Mouse (Mus musculus) lung, postnatal 0 days (tissue): Measurements from ENCODE around the gene Ankrd66. TPM values are rescaled to one million over a fixed set of nuclear protein-coding genes. Genes with fewer than 3 reads are reported as not detected.

Experiments used
- ATAC-seq: fragments of 200-750 bp; cut with Nextera tagmentation; 2 replicates; pipeline ENCODE4 v1.8.0; 2017; ENCODE audit warnings: moderate library complexity
- DNase-seq: peaks from one replicate; pipeline ENCODE4 v3.0.0-alpha.2; 2016; ENCODE audit warnings: low spot score
- H3K27ac ChIP-seq: fragments of 300-500 bp; sonication (generic); 2 replicates; pipeline ENCODE4 v1.5.1; 2014; ENCODE audit warnings: antibody characterized with exemption, mild to moderate bottlenecking, low read length, mixed read lengths
- H3K27me3 ChIP-seq: fragments of 300-500 bp; sonication (generic); replicated peaks from 2 replicates; pipeline ENCODE4 v1.6.1; 2014; ENCODE audit warnings: low read length, mixed read lengths; ENCODE audit not compliant: insufficient read depth
- H3K36me3 ChIP-seq: fragments of 300-500 bp; sonication (generic); 2 replicates; pipeline ENCODE4 v1.6.1; 2014; ENCODE audit warnings: low read length, mixed read lengths; ENCODE audit not compliant: insufficient read depth
- H3K4me1 ChIP-seq: fragments of 300-500 bp; sonication (generic); 2 replicates; pipeline ENCODE4 v1.6.1; 2014; ENCODE audit warnings: antibody characterized with exemption, low read depth, low read length, mixed read lengths; ENCODE audit not compliant: insufficient read depth
- H3K4me2 ChIP-seq: fragments of 300-500 bp; sonication (generic); replicated peaks from 2 replicates; pipeline ENCODE4 v1.6.1; 2014; ENCODE audit warnings: low read depth, mild to moderate bottlenecking, low read length, moderate library complexity, mixed read lengths
- H3K4me3 ChIP-seq: fragments of 300-500 bp; sonication (generic); 2 replicates; pipeline ENCODE4 v1.5.1; 2014; ENCODE audit warnings: low read depth, low read length
- H3K9ac ChIP-seq: fragments of 300-500 bp; sonication (generic); replicated peaks from 2 replicates; pipeline ENCODE4 v1.6.1; 2014; ENCODE audit warnings: low read depth, mild to moderate bottlenecking
- H3K9me3 ChIP-seq: fragments of 300-500 bp; sonication (generic); 2 replicates; pipeline ENCODE4 v1.6.1; 2016; ENCODE audit warnings: low read length, mixed read lengths
- CTCF ChIP-seq: IDR thresholded peaks from 2 replicates; pipeline ENCODE4 v1.5.1; 2016; ENCODE audit warnings: antibody characterized with exemption, mild to moderate bottlenecking
- EP300 ChIP-seq: IDR thresholded peaks from 2 replicates; pipeline ENCODE4 v1.6.1; 2016; ENCODE audit warnings: antibody characterized with exemption, mild to moderate bottlenecking, control low read depth
- WGBS: fragments of 180-500 bp; shearing (Covaris S2); extraction: QIAGEN DNeasy Blood & Tissue Kit; methylation state at CpG from one replicate; pipeline ENCODE4 v1.1.7; 2014; 5-methylcytosine and 5-hydroxymethylcytosine counted together
- polyA plus RNA-seq: library from polyadenylated mRNA; unstranded; fragments of >200 nt; fragmentation: Nextera tagmentation; extraction: Ambion mirVana; gene quantifications from 2 replicates; pipeline ENCODE4 v1.2.1, GENCODE M21; 2015

The Ankrd66 gene
- 1.3 and 2.1 TPM in 2 replicates for polyA plus RNA-seq

DNA sequence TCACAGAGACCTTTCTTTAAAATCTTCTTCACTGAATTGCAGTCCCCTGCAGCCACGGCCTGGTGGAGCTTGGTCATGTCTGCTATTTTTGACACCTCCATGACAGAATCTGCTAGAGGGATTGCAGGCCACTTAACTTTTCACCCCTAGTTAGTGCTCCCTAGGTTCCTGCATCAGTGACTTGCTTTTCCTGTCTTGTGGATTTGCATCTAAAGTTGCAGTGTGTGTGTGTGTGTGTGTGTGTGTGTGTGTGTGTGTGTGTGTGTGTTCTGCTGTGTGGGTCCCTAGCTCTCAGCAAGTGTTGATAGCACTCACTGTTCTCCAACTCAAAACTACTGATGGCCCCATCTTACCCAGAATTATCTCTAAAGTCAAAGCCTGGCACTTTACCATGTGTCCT, at the start of gene Ankrd66:
Gene Ankrd66 (minus strand): TSS at position 101 of the 400 bp plus-strand sequence.
- TF ChIP-seq CTCF (no peak), EP300 (no peak)
- 25% methylated on average over 1 of the region's 1 CpGs for WGBS
- H3K27ac ChIP-seq, result no peak within 1 kb of the TSS
- H3K4me1 ChIP-seq, result no peaks in the 10 kb centered on the region
- no peak within 1 kb of the TSS for H3K4me3 ChIP-seq
- no peaks in the 10 kb centered on the region for H3K36me3 ChIP-seq
- no peaks in the 10 kb centered on the region for H3K9me3 ChIP-seq
- ATAC-seq (no peak), DNase-seq (no peak)
- H3K9ac ChIP-seq, result no peak within 1 kb of the TSS
- no peak within 1 kb of the TSS for H3K4me2 ChIP-seq
- no peaks in the 10 kb centered on the region for H3K27me3 ChIP-seq

DNA sequence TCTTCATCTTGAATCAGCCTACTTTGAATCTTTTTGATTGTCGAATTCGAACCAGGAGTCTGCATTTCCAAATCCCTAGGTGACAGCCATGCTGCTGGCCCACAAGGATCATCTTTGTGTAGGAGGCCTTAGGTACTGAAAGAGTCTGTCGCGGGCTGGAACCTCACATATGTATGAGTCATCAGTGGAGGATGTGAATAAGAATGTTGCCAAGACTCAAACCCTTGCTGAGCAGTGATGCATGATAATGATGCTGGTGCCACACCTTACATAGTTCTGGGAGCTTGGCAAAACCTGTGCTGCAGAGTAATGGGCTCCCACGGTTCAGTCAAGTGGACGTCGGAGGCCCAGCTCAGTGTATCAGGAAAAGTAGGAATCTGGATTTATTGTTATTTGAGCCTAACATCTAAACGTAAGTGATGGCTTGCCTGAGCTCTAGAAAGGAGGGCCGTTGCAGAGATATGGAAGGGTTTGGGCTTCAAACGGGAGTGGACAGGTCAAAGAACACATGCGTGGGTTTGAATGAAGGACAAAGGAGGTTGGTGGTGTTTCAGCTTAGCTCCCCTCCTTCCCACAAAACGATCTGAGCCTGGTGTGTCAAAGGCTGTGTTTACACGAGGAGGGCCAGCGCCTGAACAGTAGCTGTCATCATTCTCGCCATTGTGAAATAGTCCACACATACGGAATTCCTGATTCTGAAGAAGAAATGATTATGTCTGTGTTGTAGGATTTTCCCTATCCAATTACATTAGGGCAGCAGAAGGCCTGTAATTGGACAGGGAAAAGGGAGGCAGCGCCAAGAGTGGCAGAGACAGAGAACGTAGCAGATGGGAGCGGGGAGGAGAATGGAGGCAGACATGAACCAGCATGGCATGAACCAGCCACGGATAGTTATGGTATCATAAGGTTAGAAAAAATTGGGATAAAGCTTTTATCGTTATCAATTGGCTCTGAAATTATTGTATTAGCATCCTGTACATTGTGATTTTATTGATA, 49.2 kb upstream of the Ankrd66 start:
- Histone ChIP-seq H3K4me3 (no peak overlapping the region), H3K27ac (no peak overlapping the region), H3K9ac (no peak overlapping the region), H3K4me2 (no peak overlapping the region), H3K36me3 (no peaks in the 10 kb centered on the region), H3K4me1 (no peaks in the 10 kb centered on the region), H3K9me3 (no peaks in the 10 kb centered on the region), H3K27me3 (no peaks in the 10 kb centered on the region)
- ATAC-seq, result no peak
- WGBS, result 80% methylated on average over 21 of the region's 21 CpGs
- TF ChIP-seq EP300 (no peak), CTCF (no peak)
- DNase-seq, result no peak

DNA sequence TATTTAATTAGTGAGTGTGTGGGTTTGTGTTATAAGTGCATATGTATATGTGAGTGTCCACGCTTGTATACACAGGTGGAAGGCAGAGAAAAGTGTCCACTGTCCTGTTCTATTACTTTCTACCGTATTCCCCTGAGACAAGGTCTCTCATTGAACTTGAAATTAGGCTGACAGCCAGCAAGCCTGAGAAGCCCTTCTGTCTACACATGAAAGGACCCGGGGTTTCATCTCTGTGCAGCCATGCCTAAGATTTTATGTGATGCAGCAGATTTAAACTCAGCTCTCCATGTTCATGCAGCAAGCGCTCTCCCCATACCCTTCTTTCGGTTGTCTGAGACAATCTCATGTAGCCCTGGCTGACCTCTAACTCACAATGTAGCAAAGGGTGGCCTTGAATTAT, 47.1 kb upstream of the Ankrd66 start:
- WGBS, result 82% methylated on average over 5 of the region's 5 CpGs

DNA sequence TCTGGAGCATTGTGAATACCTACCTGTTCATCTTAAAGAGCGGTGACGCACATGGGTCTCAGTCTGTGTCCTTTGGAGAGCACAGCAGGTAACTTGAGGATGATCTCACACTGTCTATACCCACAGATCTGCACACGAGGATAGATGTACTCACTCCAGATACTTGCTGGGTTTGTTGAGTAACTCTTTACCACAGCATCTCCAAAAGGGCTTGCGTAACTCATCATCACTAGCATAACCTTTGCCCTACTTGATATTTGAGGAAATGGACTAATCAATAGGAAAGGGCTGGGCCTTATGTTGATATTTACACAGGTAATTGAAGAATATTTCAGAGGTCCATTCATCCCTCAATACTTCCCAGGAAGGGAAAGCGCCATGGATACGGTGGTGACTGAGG, 46.3 kb upstream of the Ankrd66 start:
- no peak overlapping the region for H3K9ac ChIP-seq
- no peak overlapping the region for H3K4me2 ChIP-seq
- no peaks in the 10 kb centered on the region for H3K9me3 ChIP-seq
- H3K4me1 ChIP-seq, result no peaks in the 10 kb centered on the region
- whole genome bisulfite sequencing, result 89% methylated on average over 6 of the region's 6 CpGs
- no peak overlapping the region for H3K4me3 ChIP-seq
- TF ChIP-seq CTCF (no peak), EP300 (no peak)
- H3K27me3 ChIP-seq, result no peaks in the 10 kb centered on the region
- ATAC-seq (no peak), DNase-seq (no peak)
- no peaks in the 10 kb centered on the region for H3K36me3 ChIP-seq
- H3K27ac ChIP-seq, result no peak overlapping the region

More for the DNA sequence above, 47.1 kb upstream of the Ankrd66 start:
- H3K9ac ChIP-seq, result no peak overlapping the region
- no peak overlapping the region for H3K27ac ChIP-seq
- DNase-seq (no peak), ATAC-seq (no peak)
- H3K9me3 ChIP-seq, result no peaks in the 10 kb centered on the region
- no peak overlapping the region for H3K4me2 ChIP-seq
- no peaks in the 10 kb centered on the region for H3K4me1 ChIP-seq
- no peaks in the 10 kb centered on the region for H3K36me3 ChIP-seq
- no peak overlapping the region for H3K4me3 ChIP-seq
- H3K27me3 ChIP-seq, result no peaks in the 10 kb centered on the region
- TF ChIP-seq EP300 (no peak), CTCF (no peak)

DNA sequence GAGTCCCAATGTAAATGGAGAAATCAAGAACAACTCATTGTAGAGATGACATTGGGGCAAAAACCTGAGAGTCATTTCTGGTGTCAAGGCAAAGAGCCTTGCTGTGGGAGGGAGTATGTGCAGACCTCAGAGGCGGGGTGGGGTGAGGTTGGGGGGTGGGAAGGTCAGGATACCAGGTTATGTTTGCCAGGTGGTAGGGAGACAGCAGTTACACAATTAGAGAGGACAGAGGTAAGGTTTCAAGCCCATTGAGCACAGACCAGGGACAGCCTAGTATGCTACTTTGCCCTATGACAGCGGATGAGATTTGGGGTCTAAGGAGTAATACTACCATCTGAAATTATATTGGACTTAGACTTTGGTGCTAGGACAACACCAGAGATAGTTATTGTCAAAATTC, 43.8 kb upstream of the Ankrd66 start:
- DNase-seq (no peak), ATAC-seq (no peak)
- Histone ChIP-seq H3K36me3 (no peaks in the 10 kb centered on the region), H3K27me3 (no peaks in the 10 kb centered on the region), H3K4me3 (no peak overlapping the region), H3K9ac (no peak overlapping the region), H3K27ac (no peak overlapping the region), H3K4me2 (no peak overlapping the region), H3K9me3 (no peaks in the 10 kb centered on the region), H3K4me1 (no peaks in the 10 kb centered on the region)
- 83% methylated on average over 2 of the region's 2 CpGs for WGBS
- TF ChIP-seq EP300 (no peak), CTCF (no peak)

DNA sequence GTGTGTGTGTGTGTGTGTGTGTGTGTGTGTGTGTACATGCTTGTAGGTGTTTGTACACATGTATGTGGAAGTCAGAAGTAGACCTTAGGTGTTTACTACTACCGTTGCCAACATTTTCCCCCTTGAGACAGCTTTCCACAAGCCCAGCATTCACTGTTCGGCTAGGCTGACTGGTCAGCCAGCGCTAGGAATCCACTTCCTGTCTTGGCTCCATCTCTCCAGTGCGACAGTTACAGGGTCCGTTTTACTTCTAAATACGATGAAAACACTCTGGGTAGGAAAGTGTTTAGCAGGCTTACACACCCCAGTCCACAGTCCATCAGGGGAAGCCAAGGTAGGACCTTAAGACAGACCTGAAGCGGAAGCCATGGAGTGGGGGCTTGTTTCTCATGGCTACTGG, 41.3 kb upstream of the Ankrd66 start:
- H3K4me1 ChIP-seq, result no peaks in the 10 kb centered on the region
- ATAC-seq, result no peak
- TF ChIP-seq EP300 (no peak), CTCF (no peak)
- no peak overlapping the region for H3K27ac ChIP-seq
- no peak overlapping the region for H3K4me2 ChIP-seq
- H3K9me3 ChIP-seq, result no peaks in the 10 kb centered on the region
- H3K36me3 ChIP-seq, result no peaks in the 10 kb centered on the region
- WGBS, result 46% methylated on average over 7 of the region's 7 CpGs
- no peak overlapping the region for H3K4me3 ChIP-seq
- H3K9ac ChIP-seq, result no peak overlapping the region
- no peaks in the 10 kb centered on the region for H3K27me3 ChIP-seq
- DNase-seq, result no peak
